Mouse (Mus musculus) stomach, embryonic 14.5 days (tissue): ENCODE measurements around the gene Itih3. TPM values are rescaled to one million over a fixed set of nuclear protein-coding genes. Genes with fewer than 3 reads are reported as not detected.

ENCODE experiments used
- ATAC-seq: fragments of 200-750 bp; cut with Nextera tagmentation; 2 replicates; pipeline ENCODE4 v1.8.0; 2017; ENCODE audit warnings: low read depth, moderate TSS enrichment; ENCODE audit not compliant: insufficient number of reproducible peaks, insufficient read depth, low FRiP score
- H3K27ac ChIP-seq: fragments of 300-500 bp; sonication (generic); 2 replicates; pipeline ENCODE4 v1.5.1; 2014; ENCODE audit warnings: mild to moderate bottlenecking, low read length, moderate library complexity, mixed read lengths
- H3K27me3 ChIP-seq: fragments of 300-500 bp; sonication (generic); 2 replicates; pipeline ENCODE4 v1.6.1; 2014; ENCODE audit warnings: low read length, control low read depth, mixed read lengths; ENCODE audit not compliant: control insufficient read depth, insufficient read depth
- H3K36me3 ChIP-seq: fragments of 300-500 bp; sonication (generic); 2 replicates; pipeline ENCODE4 v1.6.1; 2014; ENCODE audit warnings: mild to moderate bottlenecking, control low read depth, low read length, moderate library complexity, mixed read lengths; ENCODE audit not compliant: control insufficient read depth, insufficient read depth
- H3K4me1 ChIP-seq: fragments of 300-500 bp; sonication (generic); 2 replicates; pipeline ENCODE4 v1.6.1; 2014; ENCODE audit warnings: low read length, control low read depth, mixed read lengths; ENCODE audit not compliant: control insufficient read depth, insufficient read depth
- H3K4me2 ChIP-seq: fragments of 300-500 bp; sonication (generic); replicated peaks from 2 replicates; pipeline ENCODE4 v1.6.1; 2014; ENCODE audit warnings: low read depth, low read length, control low read depth
- H3K4me3 ChIP-seq: fragments of 300-500 bp; sonication (generic); 2 replicates; pipeline ENCODE4 v1.5.1; 2014; ENCODE audit warnings: low read depth, low read length, control low read depth
- H3K9ac ChIP-seq: fragments of 300-500 bp; sonication (generic); replicated peaks from 2 replicates; pipeline ENCODE4 v1.6.1; 2014; ENCODE audit warnings: low read depth, mild to moderate bottlenecking, control low read depth, low read length, moderate library complexity, mixed read lengths
- H3K9me3 ChIP-seq: fragments of 300-500 bp; sonication (generic); 2 replicates; pipeline ENCODE4 v1.6.1; 2016; ENCODE audit warnings: low read depth, low read length, control low read depth; ENCODE audit not compliant: control insufficient read depth
- WGBS: fragments of 180-500 bp; shearing (Covaris S2); extraction: QIAGEN DNeasy Blood & Tissue Kit; methylation state at CpG from one replicate; pipeline ENCODE4 v1.1.7; 2014; 5-methylcytosine and 5-hydroxymethylcytosine counted together
- polyA plus RNA-seq: library from polyadenylated mRNA; unstranded; fragments of >200 nt; fragmentation: Nextera tagmentation; extraction: Ambion mirVana; gene quantifications from 2 replicates; pipeline ENCODE4 v1.2.1, GENCODE M21; 2014

Itih3 gene
- polyA plus RNA-seq, 1 experiment from 2014 or later, result 0.36 TPM

GRCm38 (mm10) chr14:30885298-30885697, 38.3 kb downstream of the Itih3 start:
- 15% methylated on average over 3 of the region's 3 CpGs for WGBS
- Histone ChIP-seq H3K27ac (no peak overlapping the region), H3K4me1 (peaks cover 7% of the 10 kb centered on the region; the same call in 1 of the 2 replicates), H3K9ac (no peak overlapping the region), H3K27me3 (no peaks in the 10 kb centered on the region), H3K4me2 (no peak overlapping the region), H3K36me3 (no peaks in the 10 kb centered on the region), H3K9me3 (no peaks in the 10 kb centered on the region), H3K4me3 (no peak overlapping the region)
- ATAC-seq, result no peak

GRCm38 (mm10) chr14:30881718-30882108, 41.8 kb downstream of the Itih3 start:
- Histone ChIP-seq H3K27ac (no peak overlapping the region), H3K4me2 (no peak overlapping the region), H3K27me3 (no peaks in the 10 kb centered on the region), H3K9me3 (no peaks in the 10 kb centered on the region), H3K9ac (no peak overlapping the region), H3K4me1 (peaks cover 12% of the 10 kb centered on the region), H3K4me3 (no peak overlapping the region), H3K36me3 (peaks cover 3% of the 10 kb centered on the region; the same call in 1 of the 2 replicates)
- 85% methylated on average over 3 of the region's 3 CpGs for WGBS
- no peak for ATAC-seq

DNA sequence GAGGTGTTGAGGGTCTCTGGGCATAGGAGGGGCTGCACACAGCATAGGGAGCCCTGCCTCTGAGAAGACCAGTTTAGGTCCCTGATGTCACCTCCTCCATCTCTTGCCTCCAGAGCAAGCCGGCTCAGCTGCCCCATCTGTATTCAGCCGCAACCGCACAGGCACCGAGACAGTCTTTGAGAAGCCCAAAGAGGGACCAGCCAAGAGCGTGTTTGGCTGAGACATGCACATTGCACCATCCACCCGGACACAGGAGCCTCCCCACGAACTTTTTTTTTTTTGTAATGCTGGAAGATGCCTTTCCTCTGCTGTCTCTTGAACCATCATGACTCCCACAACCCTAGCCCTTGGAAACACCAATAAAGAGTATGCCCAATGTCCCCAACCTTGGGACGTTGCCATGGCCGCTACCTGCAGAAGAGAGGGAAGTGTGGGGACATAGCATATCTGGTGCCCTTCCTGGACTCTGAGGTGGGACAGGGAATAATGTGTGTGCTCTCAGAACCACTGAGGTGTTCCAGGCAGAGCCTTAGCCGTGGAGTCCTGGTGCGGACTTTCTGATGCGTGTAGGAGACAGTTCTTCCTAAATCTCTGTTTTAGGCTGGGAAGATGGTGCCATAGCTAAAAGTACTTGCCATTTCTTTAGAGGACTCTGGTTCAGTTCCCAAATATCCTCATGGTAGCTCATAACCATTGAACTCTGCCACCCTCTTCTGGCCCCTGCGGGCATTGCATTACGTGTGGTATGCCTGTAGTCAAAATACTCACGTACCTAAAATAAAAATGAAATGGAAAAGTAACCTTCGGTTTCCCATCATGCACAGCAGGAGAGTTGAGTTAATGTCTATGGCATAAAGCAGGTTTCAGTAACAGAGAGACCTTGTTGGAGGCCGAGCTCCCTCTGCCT, 42.5 kb downstream of the Itih3 start:
- Histone ChIP-seq H3K9me3 (no peaks in the 10 kb centered on the region), H3K36me3 (peaks cover 3% of the 10 kb centered on the region; the same call in 1 of the 2 replicates), H3K9ac (no peak overlapping the region), H3K4me3 (no peak overlapping the region), H3K27ac (no peak overlapping the region), H3K4me2 (no peak overlapping the region), H3K27me3 (no peaks in the 10 kb centered on the region), H3K4me1 (peaks cover 12% of the 10 kb centered on the region)
- WGBS, result 83% methylated on average over 17 of the region's 17 CpGs
- no peak for ATAC-seq

- Histone ChIP-seq H3K27ac (no peak overlapping the region), H3K4me1 (peaks cover 12% of the 10 kb centered on the region), H3K4me3 (no peak overlapping the region), H3K9me3 (no peaks in the 10 kb centered on the region), H3K36me3 (peaks cover 3% of the 10 kb centered on the region; the same call in 1 of the 2 replicates), H3K27me3 (no peaks in the 10 kb centered on the region), H3K4me2 (no peak overlapping the region), H3K9ac (no peak overlapping the region)
- no peak for ATAC-seq
- WGBS, result 68% methylated on average over 8 of the region's 8 CpGs
These were observed 43.3 kb downstream of the Itih3 start for GRCm38 (mm10) chr14:30880251-30880650.

GRCm38 (mm10) chr14:30879794-30880193, 43.8 kb downstream of the Itih3 start:
- Histone ChIP-seq H3K36me3 (peaks cover 5% of the 10 kb centered on the region; the same call in 1 of the 2 replicates), H3K4me1 (peaks cover 12% of the 10 kb centered on the region), H3K9me3 (no peaks in the 10 kb centered on the region), H3K27me3 (no peaks in the 10 kb centered on the region), H3K4me3 (no peak overlapping the region), H3K27ac (peak overlapping the region; percentile 52; the same call in 1 of the 2 replicates), H3K4me2 (no peak overlapping the region), H3K9ac (no peak overlapping the region)
- ATAC-seq, result peak; percentile 60
- WGBS, result 41% methylated on average over 9 of the region's 9 CpGs

DNA sequence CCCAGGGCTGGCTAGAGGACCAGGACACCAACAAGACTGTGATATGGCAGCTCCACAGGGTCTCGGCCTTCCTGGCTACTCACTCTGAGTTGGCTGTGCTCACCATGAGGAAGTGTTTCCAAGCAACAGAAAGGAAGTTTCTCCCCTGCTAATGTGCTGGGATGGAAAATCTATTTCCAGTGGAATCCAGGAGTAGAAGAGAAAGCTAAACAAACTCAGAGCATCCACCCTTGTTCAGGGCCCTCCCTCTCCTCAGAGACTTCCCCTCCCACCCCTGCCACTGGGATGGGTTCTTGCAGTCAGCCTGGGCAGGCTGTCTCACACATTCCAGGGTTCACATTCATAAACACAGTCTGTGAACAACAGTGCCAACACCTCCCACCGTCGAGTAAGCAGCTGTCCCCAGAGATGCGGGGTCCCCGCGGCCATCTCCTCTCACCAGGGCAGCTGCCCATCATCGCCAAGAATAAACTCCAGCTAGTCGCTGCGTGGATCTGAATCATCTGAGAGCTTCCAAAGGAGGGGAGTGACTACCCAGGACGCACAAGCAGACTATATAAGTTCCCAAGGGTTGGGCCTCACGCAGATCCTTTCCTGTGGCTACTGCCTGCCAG, 44.5 kb downstream of the Itih3 start, which contains the start of gene Mustn1:
Mustn1 (plus strand) TSS at position 243 of the 614 bp plus-strand sequence.
- Histone ChIP-seq H3K36me3 (peaks cover 7% of the 10 kb centered on the region; the same call in 1 of the 2 replicates), H3K9ac (no peak within 1 kb of the TSS), H3K9me3 (no peaks in the 10 kb centered on the region), H3K27me3 (no peaks in the 10 kb centered on the region), H3K27ac (peak within 1 kb of the TSS; percentile 52; the same call in 1 of the 2 replicates), H3K4me3 (no peak within 1 kb of the TSS), H3K4me2 (no peak within 1 kb of the TSS), H3K4me1 (peaks cover 12% of the 10 kb centered on the region)
- peak; percentile 29; the same call in 1 of the 2 replicates for ATAC-seq
- WGBS, result 55% methylated on average over 11 of the region's 11 CpGs

DNA sequence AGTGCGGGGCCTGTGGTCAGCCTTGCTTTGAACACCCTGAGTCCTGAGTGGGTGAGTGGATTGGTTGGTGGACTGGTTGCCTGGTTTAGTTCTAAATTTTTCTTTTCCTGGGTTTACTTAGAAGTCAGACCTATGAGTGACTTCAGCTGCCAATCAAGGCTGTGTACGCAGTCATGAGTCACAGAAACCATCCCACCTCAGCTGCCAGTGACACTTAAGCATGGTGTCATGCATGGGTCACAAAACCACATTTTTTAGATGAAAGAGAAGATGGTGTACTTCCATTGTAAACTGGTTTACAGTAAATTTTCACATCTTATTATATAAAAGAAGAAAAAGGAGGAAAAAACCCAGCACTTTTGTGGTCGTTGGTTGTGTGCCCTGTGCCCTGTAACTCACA, 45.7 kb downstream of the Itih3 start:
- H3K4me1 ChIP-seq, result peaks cover 12% of the 10 kb centered on the region
- no peak overlapping the region for H3K9ac ChIP-seq
- no peaks in the 10 kb centered on the region for H3K9me3 ChIP-seq
- H3K4me2 ChIP-seq, result no peak overlapping the region
- H3K36me3 ChIP-seq, result peaks cover 9% of the 10 kb centered on the region; the same call in 1 of the 2 replicates
- H3K27ac ChIP-seq, result no peak overlapping the region
- ATAC-seq, result no peak
- 94% methylated on average over 3 of the region's 3 CpGs for WGBS
- H3K4me3 ChIP-seq, result no peak overlapping the region
- no peaks in the 10 kb centered on the region for H3K27me3 ChIP-seq

DNA sequence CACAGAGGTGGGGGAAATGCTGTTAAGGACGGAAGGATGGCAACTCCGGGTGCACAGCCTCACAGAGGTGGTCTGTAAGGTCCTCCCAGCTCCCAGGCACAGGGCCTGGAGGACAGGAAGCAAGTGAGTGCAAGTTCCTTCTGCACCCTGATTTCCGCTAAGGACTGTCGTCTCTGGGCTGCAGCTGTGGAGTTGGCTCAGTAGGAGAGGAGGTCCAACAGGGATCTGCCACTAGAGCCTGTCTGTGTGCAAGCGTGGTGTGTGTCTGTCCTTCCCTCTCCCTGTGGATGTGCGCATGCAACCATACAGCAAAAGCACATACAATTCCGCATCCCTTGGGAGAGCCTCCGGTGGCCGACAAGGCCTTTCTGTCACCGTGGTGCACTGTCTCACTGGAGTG, 47.1 kb downstream of the Itih3 start:
- H3K36me3 ChIP-seq, result peaks cover 12% of the 10 kb centered on the region; the same call in 1 of the 2 replicates
- H3K4me2 ChIP-seq, result no peak overlapping the region
- H3K4me3 ChIP-seq, result no peak overlapping the region
- 90% methylated on average over 10 of the region's 10 CpGs for WGBS
- peaks cover 12% of the 10 kb centered on the region for H3K4me1 ChIP-seq
- H3K27ac ChIP-seq, result no peak overlapping the region
- no peaks in the 10 kb centered on the region for H3K9me3 ChIP-seq
- H3K9ac ChIP-seq, result no peak overlapping the region
- ATAC-seq, result no peak
- no peaks in the 10 kb centered on the region for H3K27me3 ChIP-seq
